Mouse (Mus musculus) adipocyte (in vitro differentiated cells): Measurements from ENCODE around the gene Farp2.
A peak's percentile ranks its signal among the peaks of the same experiment; 100 is the strongest.
"Not testable (repeated sequence)": the region's sequence is repeated elsewhere in the genome, so short reads cannot be mapped to it uniquely, and the experiment has no call there.

Experiments used
- DNase-seq: peaks from one replicate; pipeline ENCODE4 v3.0.0-alpha.2; 2016; ENCODE audit warnings: low spot score

Gene Farp2

DNA sequence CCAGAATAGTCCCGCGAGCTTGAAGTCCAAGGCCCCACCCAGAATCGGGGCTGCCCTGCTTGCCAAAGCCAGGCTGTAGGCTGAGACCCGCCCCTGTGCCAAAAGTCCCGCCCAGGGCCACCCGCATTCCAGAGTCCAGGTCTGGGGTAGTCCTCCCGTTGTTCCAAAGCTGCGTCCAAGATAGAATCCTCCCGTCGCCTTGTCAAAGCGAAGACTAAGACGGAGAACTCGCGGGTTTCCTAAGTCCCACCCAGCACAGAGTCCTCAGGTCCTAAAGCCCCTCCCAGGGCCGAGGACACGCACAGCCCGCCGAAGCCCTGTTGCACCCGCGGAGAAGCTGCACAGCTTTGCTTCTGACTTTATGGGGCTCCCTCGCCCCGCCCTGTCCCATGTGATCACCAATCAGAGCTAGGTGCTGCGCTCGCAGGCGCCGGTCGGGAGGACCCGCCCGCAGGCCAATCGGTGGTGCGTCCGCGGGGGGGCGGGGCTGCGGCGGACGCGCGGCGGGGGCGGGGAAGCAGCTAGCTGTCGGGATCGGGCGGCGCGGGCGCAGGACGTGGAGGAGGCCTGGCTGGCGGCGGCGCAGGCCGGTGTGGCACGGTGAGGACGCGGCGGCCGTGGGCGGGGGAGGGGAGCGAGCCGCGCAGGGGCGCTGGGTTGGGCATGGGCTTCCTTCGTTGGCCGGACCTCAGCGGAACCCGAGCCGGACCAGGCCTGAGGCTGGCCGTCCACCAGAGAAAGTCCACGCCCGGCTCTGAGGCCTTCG, at the start of gene Farp2:
Farp2 (plus strand) TSS at position 495 of the 766 bp plus-strand sequence.
- DNase-seq, result peak; percentile 95

DNA sequence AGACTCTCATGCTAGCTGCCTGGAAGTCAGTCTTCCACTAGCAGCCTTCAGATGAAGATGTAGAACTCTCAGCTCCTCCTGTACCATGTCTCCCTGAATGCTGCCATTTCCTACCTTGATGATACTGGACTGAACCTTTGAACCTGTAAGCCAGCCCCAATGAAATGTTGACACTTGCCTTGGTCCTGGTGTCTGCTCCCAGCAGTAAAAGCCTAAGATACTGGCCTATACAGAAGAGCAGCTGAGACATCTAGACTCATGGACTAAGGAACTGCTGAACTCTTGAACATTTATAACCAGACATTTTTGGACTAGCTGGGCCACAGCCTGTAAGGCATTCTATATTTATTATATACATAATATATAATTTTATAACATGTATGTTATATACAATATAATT, 46.8 kb upstream of the Farp2 start:
- no peak for DNase-seq

DNA sequence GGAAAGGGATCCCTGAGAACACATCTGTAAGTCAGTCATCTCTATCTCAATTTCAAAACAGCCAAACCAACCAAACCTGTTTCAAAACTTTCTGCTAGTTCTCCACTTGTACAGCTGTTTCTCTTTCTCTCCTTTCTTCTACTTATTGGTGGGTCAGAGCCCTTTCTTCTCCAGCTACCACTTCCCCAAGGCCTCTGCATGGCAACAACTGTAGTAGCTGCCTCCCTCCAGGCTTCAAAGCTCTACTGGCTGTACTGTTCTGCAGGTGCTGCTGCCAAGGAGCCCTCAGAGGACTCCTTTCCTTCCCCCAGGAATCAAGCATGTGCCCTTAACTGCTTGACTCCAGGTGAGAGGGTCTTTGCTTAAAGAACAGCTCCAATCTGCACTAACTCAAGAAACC, 46.1 kb upstream of the Farp2 start:
- DNase-seq, result no peak

DNA sequence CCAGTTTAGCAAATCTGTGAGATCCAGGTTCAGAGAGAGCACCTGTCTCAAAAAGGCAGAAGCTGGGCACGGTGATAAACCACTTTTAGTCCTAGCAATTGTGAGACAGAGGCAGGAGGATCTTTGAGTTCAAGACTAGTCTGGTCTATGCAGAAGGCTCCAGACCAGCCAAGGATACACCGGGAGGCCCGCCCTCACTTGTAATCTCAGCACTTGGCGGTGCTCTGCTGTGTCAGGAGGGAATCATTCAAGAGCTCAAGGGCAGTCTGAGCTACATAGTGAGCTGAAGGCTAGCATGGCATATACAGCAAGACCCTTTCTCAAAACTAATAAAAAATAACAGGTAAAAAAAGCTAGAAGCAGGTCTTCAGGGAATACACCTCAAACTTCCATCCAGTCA, 43.3 kb upstream of the Farp2 start:
- no peak for DNase-seq

DNA sequence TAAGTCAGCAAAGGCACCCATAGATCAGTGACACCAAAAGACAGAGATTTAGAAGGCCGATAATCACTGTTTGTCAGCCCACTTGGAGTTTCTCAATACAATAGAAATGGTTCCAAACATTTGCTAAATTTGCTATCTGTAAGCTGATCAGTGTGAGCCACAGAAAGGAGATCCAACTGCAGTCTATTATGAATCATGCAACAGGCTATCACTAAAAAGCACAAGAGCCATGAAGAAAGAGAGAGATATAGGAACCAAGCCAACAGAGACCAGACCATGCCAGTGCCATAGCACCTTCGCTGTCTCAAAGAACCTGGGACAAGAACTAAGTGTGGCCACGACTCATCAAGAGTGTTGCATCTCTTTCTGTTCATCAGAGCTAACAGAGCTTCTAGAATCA, 36.2 kb upstream of the Farp2 start:
- DNase-seq, result no peak

DNA sequence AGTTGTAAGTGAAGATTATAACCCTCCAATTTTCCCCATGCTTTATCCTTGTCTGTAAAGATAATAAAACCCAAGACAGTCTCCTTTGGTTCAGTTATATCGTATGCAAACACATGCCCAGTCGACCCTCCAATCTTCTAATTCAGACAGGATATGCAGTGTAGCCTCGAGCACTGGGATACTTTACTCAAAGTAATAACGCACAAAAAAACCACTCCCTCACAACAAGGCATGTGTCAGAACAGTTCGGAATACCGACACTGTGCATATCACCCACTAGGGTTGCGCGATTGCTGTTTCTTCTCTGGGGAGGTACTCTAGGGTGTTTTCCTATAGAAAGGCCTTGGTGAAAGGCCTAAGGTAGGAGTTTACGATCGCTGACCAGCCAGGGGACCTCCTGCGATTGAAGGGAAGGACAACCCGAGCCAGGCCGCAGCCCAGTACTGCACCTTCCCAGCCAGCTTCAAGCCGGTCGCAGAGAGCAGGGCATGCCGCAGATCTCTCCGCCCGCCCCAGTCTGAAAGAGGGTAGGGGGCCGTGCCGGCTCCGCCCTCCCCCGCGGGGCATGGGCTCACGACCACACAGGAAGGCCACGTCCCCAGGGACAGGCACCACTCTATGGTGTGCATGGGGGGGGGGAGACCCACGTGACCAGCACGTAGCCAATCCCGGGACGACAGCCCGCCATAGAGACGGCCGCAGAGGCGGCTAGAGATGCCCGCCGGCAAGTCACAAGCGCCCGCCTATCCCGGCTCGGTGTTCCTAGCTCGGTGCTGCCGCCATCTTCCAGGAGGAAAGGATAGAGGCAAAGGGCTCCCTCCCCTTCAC, 33.9 kb upstream of the Farp2 start:
- DNase-seq, result peak; percentile 97

DNA sequence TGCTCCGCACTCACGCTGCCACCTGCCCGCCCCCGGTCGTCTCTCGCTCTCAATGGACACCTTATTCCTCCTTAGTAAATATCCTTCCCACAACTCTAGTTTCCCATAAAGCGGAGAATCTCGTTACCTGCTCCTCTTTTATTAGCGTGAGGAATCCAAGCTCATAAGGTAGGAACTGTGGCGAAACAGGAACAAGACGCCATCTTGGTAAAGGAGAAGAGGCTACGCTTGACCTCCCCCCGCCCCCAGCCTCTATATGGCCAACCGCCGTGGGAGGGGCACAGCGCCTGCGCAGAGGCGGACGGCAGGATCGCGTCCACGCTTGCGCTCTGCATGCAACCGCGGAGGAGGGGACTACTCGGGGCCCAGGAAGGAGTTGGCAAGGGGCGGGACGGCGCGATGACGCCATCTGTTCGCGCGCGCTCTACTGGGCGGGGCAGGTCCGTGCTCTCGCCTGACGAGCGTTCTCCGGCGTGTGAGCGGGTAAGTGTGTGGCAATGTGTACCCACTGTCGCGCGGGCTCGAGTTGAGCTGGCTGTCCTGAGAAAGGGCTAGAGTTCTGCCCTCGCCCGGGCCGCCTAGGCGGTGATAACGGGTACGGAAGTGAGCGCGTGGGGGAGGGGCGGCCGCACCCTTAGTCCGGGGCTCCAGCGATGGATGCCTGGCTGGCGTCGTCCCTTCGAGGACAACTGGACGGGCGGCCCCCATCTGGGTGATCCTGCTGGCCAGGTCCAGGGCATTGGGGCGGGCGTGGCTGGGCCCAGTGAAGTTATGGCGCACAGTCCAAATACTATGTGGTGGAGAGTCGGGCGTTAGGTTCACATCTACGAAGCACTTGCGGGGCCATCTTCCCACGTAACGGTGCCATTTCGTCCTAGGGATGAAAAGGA, 33.0 kb upstream of the Farp2 start, which contains the start of gene Hdlbp:
Hdlbp (minus strand) TSS at position 230 of the 890 bp plus-strand sequence.
- DNase-seq, result peak; percentile 98

DNA sequence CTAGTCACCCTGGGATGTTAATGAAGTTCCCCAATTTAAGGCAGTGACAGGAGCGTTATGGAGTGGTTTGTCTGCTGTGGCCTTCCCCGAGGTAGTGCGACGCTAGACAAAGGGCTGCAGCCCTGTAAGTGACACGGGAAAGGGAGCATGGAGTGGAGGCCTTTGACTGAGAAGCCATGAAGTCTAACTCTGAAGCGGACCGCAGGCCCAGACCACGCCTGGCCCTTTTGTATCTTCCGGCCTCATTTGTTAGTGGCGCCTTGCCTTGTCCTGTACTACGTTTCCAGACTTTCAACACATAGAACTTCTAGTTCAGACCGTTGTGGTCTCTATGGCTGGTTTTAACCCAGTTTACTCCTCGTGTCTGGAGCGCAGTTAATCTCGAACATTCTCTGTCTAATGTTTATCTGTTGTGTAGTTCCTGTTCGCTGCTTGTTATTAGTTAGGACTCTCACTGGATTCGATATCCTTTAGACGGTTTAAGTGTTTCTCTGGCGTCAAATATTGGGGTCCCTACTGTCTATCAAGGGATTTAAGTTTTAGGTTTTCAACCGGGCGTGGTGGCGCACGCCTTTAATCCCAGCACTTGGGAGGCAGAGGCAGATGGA, 32.3 kb upstream of the Farp2 start:
- DNase-seq, result peak; percentile 55

DNA sequence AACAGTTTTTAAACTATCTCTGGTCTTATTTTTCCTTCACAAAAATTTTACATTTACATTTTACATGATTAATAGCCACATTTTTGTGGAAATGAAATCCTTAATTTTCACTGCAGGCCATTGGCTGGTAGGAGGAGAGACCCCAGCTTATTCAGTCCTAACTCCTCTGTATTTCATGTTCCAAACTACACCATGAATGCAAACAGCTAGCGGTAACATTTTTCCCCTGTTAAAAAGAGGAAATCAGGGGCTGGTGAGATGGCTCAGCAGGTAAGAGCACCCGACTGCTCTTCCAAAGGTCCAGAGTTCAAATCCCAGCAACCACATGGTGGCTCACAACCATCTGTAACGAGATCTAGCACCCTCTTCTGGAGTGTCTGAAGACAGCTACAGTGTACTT, 25.6 kb upstream of the Farp2 start:
- DNase-seq, result not testable (repeated sequence)

DNA sequence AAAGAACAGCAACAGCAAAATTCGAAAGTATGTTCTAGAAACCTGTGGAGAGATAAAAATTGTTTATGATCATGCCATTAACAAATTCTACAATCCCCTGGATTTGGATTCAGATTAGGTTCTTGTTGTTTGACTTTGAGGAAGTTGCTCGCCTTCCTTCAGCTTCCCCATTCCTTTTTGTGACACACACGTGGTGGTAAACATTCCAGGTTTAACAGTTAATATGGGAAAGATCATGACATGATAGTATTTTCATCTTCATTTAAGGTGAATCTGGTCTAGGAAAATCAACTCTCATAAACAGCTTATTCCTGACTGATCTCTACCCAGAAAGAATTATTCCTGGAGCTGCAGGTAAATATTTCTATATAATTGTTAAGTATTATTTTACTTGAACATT, 16.6 kb upstream of the Farp2 start:
- no peak for DNase-seq

DNA sequence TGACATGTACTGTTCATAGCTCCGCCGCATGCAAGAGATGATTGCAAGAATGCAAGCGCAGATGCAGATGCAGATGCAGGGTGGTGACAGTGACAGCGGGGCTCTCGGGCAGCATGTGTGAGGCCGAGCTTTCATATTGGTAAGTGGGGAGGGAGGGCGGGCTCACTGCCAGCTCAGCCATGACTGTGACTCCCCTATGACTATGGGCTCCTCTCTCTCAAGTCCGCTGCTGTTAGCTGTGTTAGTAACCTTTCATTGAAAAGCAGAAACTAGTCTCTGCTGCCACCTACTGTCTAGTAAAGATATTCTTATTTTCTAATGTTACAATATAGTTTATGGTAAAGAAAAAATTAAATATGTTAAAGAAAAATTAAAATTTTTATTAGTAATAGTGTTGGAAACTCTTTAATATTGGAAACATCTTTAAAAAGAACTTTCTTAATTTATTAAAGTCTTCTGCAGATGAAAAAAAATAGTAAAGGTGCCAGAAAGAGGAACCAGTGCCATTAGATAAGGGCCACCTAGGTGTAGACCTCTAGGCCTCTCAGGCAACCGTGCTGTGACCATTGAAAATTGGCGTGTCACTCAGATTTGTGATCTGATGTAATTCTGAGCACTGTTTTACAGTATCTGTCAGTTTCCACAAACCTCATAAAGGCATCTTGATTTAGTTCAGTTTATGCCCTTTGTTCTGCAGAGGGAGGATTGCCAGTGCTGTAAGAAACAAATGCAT, 4.8 kb upstream of the Farp2 start:
- DNase-seq, result peak; percentile 48

DNA sequence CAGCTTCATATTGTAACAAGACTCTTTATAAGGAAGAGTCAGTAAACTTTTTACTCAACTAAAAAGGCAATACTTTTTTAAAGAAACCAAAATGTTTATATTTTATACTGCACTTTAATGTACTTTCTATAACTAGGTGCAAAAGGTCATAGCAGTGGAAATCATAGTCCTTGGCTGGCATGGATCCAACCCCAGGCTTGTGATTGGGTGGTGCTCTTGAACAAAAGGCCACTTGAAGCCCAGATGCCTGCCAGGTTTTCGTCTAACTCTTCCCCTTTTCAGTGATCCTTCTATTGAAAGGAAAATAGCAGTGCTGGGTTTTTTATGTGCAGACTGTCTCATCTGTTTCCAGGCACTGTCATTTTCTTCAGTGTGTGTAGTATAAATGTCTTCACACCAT, 3.3 kb upstream of the Farp2 start:
- DNase-seq, result not testable (repeated sequence)

DNA sequence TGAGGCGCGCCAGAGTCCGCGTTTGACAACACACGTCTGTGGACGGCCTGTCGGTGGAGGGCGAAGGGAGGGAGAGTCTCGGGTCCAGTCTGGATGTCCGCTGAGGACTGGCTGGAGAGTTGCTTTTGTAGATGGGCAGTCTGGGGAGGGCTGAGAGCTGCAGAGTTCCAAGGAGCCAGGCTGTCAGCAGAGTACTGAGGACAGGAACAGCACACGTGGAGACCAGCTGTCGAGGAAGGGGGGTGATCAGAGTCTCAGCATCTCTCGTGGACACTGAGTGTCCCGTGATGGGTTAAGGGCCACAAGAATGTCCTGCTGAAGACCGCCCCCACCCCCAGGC, 442 bp downstream of the Farp2 start:
- DNase-seq, result no peak

DNA sequence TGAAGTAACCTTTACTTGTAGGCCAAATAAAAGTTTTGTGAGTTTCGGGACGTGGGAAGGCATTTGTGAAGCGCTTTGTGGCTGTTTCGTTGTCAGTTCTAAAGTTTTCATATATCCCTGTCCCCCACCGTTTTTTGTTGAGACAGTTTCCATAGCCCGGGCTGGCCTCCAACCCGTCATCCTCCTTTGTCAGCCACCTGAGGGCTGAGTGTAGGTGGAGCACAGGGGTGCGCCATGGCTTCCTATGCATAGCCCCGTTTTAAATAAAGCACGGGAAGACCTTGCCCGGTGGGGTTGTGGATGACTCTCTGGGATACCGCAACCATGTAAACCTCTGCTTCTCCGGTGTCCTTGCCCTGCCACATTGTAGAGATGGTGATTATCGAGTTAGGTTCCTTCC, 1.3 kb downstream of the Farp2 start:
- no peak for DNase-seq

DNA sequence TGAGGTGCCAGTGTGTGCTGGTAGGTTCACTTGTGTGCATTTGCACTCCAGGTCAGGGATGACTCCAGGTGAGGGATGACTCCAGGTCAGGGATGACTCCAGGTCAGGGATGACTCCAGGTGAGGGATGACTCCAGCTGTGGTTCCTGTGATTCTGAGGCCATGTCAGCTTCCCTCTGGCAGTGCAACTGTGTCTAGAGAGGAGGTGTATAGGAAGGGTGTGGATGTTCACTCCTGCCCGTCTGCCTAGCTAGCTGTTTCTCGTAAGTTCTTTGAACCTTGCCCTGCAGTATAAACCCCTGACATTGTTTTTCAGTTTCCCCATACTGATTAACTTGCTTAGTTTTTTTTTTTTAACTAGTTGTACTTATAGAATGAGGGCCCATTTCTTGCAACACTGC, 9.6 kb downstream of the Farp2 start:
- no peak for DNase-seq

DNA sequence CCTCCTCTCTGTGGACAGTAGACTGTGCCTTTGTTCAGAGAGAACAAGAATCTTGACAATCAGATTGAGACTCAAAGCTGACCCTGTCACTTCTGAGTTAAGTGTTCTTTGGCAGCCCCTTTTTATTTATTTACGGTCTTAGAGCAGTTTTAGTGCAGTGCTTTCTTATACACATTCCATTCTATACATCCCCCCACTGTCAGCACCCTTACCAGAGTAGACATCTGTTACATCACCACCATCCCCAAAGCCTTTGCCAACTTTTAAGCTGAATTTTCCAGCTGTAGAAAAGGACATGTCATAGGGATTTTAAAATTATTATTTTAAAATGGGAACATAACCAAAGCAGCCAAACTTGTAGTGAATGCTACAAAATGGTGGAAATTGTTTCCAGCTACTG, 10.4 kb downstream of the Farp2 start:
- DNase-seq, result no peak

DNA sequence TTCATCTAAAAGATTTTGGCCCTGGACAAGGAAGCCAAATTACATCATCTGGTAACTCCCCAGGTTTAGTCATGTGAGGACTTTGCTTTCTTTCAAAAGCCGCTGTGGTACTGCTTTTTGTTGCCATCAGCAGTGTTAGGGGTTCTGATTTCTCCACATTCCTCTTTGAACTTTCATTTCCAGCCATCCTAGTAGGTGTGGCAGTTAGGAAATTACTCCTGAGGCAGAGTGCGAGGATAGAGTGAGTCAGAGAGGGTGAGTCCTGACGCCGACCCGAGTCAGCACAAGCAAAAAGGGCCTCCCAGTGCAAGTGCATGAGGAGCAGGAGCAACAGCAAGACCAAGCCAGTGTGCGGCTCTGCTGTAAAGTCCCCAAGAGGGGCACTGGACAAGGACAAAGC, 17.9 kb downstream of the Farp2 start:
- no peak for DNase-seq

DNA sequence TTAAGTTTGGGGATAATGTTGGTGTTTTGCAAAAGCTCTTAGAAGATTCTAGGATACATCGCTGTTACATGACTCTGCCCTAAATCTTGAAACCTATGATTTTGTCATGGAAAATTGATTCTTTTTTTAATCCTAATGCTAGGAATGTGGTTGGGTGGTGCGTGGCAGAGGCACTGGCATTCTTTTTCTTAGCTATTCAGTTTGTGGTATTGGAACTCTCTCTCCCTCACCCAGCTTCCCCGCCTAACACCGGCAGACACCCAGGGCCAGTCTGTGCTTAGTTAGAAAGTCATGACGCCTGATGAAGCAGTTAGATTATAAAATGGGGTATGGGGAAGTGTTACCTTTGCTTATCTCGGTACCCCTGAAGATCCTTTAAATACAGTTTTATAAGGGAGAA, 25.3 kb downstream of the Farp2 start:
- no peak for DNase-seq

DNA sequence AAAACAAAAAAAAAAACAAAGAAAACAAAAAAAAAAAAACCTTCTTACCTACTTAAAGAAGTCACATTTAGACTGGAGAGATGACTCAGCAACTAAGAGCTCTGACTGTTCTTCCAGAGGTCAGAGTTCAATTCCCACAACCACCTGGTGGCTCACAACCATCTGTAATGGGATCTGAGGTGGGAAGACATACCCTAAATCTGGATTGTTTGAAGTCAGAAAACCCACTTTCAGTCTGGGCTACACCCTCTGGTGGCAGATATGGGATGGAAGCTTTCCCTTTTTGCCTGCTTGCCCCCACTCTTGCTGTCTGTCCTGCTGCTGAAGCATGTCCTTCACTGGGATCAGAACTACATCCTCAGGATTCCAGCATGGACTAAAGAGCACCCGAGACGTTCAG, 31.3 kb downstream of the Farp2 start:
- DNase-seq, result no peak

DNA sequence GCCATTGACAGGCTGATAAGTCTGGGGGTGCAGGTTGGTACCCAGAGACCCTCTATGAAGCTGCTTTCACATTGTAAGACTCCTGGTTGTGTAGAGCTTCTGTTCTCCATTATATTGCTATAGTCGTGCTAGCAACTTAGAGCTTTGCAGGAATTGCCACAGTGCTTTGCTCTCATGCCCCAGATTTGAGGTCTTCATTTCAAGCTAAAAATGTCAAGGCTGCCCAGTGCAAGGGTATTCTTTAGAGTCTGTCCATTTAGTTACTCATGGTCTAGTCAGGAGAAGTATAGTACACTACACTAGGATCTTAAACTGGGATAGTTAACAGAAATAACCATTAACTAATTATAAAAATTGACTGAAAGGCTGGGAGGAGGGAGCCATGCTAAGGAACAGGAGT, 35.4 kb downstream of the Farp2 start:
- no peak for DNase-seq

DNA sequence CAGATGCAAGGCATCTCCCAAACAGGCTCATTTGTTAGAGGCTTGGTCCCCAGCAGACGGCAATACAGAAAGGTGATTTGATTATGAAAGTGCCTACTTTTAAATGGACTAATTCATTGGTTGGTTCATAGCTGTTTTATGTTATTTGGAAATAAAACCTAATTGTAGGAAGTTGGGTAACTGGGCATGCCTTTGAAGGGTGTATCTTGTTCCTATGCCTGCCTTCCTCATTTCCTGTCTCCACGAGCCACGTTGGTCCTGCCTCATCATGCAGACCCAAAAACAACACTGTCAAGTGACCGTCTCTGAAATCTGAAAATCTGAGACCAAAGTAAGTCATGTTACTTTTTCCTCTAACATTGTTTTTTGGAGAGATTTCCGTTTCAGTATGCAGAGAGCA, 39.5 kb downstream of the Farp2 start:
- DNase-seq, result no peak
